Mouse (Mus musculus): ENCODE measurements around the gene Arsb. TPM values are rescaled to one million over a fixed set of nuclear protein-coding genes. Genes with fewer than 3 reads are reported as not detected.
A peak's percentile ranks its signal among the peaks of the same experiment; 100 is the strongest.

The Arsb gene
- polyA plus RNA-seq, 1 experiment from 2014 or later: 11.9 TPM

GRCm38 (mm10) chr13:93761831-93762230 is 9.6 kb upstream of the Arsb start:
- Histone ChIP-seq H3K4me1 (no peaks in the 10 kb centered on the region), H3K9ac (no peak overlapping the region), H3K9me3 (no peaks in the 10 kb centered on the region), H3K36me3 (no peaks in the 10 kb centered on the region), H3K27ac (no peak overlapping the region), H3K4me3 (no peak overlapping the region), H3K4me2 (no peak overlapping the region), H3K27me3 (no peaks in the 10 kb centered on the region)
- ATAC-seq (ENCODE audit: insufficient number of reproducible peaks, insufficient read depth, low FRiP score, low TSS enrichment, low read depth): no peak
- WGBS: 95% methylated on average over 8 of the region's 8 CpGs

GRCm38 (mm10) chr13:93762879-93763278 is 8.6 kb upstream of the Arsb start:
- Histone ChIP-seq H3K27ac (no peak overlapping the region), H3K9ac (no peak overlapping the region), H3K36me3 (no peaks in the 10 kb centered on the region), H3K4me1 (no peaks in the 10 kb centered on the region), H3K4me3 (no peak overlapping the region), H3K27me3 (no peaks in the 10 kb centered on the region), H3K4me2 (no peak overlapping the region), H3K9me3 (no peaks in the 10 kb centered on the region)
- WGBS: 72% methylated on average over 3 of the region's 3 CpGs
- no peak for ATAC-seq (ENCODE audit: insufficient number of reproducible peaks, insufficient read depth, low FRiP score, low TSS enrichment, low read depth)

- Histone ChIP-seq H3K9me3 (no peaks in the 10 kb centered on the region), H3K4me2 (no peak overlapping the region), H3K4me3 (no peak overlapping the region), H3K4me1 (no peaks in the 10 kb centered on the region), H3K9ac (no peak overlapping the region), H3K36me3 (no peaks in the 10 kb centered on the region), H3K27ac (no peak overlapping the region), H3K27me3 (no peaks in the 10 kb centered on the region)
- 90% methylated on average over 13 of the region's 13 CpGs for WGBS
- ATAC-seq (ENCODE audit: insufficient number of reproducible peaks, insufficient read depth, low FRiP score, low TSS enrichment, low read depth): no peak
Observed at GRCm38 (mm10) chr13:93764321-93764973, 7.0 kb upstream of the Arsb start.

- Histone ChIP-seq H3K27ac (peak overlapping the region; percentile 83), H3K4me1 (peaks cover 20% of the 10 kb centered on the region), H3K36me3 (no peaks in the 10 kb centered on the region), H3K4me2 (peak overlapping the region; percentile 92), H3K27me3 (no peaks in the 10 kb centered on the region), H3K9me3 (no peaks in the 10 kb centered on the region), H3K9ac (peak overlapping the region; percentile 93), H3K4me3 (peak overlapping the region; percentile 71)
- no peak for ATAC-seq (ENCODE audit: insufficient number of reproducible peaks, insufficient read depth, low FRiP score, low TSS enrichment, low read depth)
- WGBS: 29% methylated on average over 9 of the region's 9 CpGs
Observed at GRCm38 (mm10) chr13:93771031-93771587, 321 bp upstream of the Arsb start.

- peak overlapping the region; percentile 93 for H3K9ac ChIP-seq
- H3K4me2 ChIP-seq: peak overlapping the region; percentile 92
- peaks cover 20% of the 10 kb centered on the region for H3K4me1 ChIP-seq
- peak overlapping the region; percentile 83 for H3K27ac ChIP-seq
- 25% methylated on average over 8 of the region's 8 CpGs for WGBS
- H3K36me3 ChIP-seq: no peaks in the 10 kb centered on the region
- peak overlapping the region; percentile 71 for H3K4me3 ChIP-seq
- 0 out of 2 replicates have a peak, but pooled peaks have one; percentile 16 for ATAC-seq (ENCODE audit: insufficient number of reproducible peaks, insufficient read depth, low FRiP score, low TSS enrichment, low read depth)
- no peaks in the 10 kb centered on the region for H3K9me3 ChIP-seq
- H3K27me3 ChIP-seq: no peaks in the 10 kb centered on the region
Observed at GRCm38 (mm10) chr13:93772279-93772636, 828 bp downstream of the Arsb start.

- WGBS: 76% methylated on average over 7 of the region's 7 CpGs
- Histone ChIP-seq H3K27ac (no peak overlapping the region), H3K27me3 (no peaks in the 10 kb centered on the region), H3K9ac (no peak overlapping the region), H3K4me3 (peak overlapping the region; percentile 71), H3K4me1 (peaks cover 20% of the 10 kb centered on the region), H3K9me3 (no peaks in the 10 kb centered on the region), H3K4me2 (peak overlapping the region; percentile 92), H3K36me3 (no peaks in the 10 kb centered on the region)
- no peak for ATAC-seq (ENCODE audit: insufficient number of reproducible peaks, insufficient read depth, low FRiP score, low TSS enrichment, low read depth)
Observed at GRCm38 (mm10) chr13:93772861-93773260, 1.4 kb downstream of the Arsb start.

GRCm38 (mm10) chr13:93773704-93774315 is 2.4 kb downstream of the Arsb start:
- WGBS: 44% methylated on average over 7 of the region's 7 CpGs
- no peaks in the 10 kb centered on the region for H3K27me3 ChIP-seq
- no peaks in the 10 kb centered on the region for H3K9me3 ChIP-seq
- H3K36me3 ChIP-seq: no peaks in the 10 kb centered on the region
- H3K4me3 ChIP-seq: no peak overlapping the region
- no peak for ATAC-seq (ENCODE audit: insufficient number of reproducible peaks, insufficient read depth, low FRiP score, low TSS enrichment, low read depth)
- H3K4me2 ChIP-seq: peak overlapping the region; percentile 3; the same call in 1 of the 2 replicates
- peaks cover 20% of the 10 kb centered on the region for H3K4me1 ChIP-seq
- no peak overlapping the region for H3K27ac ChIP-seq
- no peak overlapping the region for H3K9ac ChIP-seq

GRCm38 (mm10) chr13:93782823-93783222 is 11.4 kb downstream of the Arsb start:
- Histone ChIP-seq H3K9ac (no peak overlapping the region), H3K4me3 (no peak overlapping the region), H3K27ac (no peak overlapping the region), H3K4me1 (peaks cover 10% of the 10 kb centered on the region), H3K4me2 (no peak overlapping the region), H3K36me3 (no peaks in the 10 kb centered on the region), H3K9me3 (peaks cover 3% of the 10 kb centered on the region; the same call in 1 of the 2 replicates), H3K27me3 (no peaks in the 10 kb centered on the region)
- WGBS: 91% methylated on average over 5 of the region's 5 CpGs
- ATAC-seq (ENCODE audit: insufficient number of reproducible peaks, insufficient read depth, low FRiP score, low TSS enrichment, low read depth): no peak

DNA sequence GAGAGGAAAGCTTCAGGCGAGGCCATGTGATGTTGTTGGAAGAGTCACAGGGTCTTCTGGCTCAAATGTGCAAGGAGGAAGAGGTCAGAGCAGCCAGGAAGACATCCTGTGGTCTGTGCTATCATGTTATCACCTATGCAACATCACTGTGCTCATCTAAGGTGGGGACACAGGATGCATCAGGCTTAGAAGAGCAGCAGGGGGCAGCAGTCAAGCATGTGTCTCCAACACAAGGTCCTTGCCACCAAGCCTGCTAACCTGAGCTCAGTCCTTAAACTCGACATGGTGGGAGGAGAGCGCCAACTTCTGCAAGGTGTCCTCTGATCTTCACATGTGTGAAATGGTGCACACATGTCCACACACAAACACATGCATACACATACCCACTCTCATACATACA is 13.9 kb downstream of the Arsb start:
- no peaks in the 10 kb centered on the region for H3K27me3 ChIP-seq
- H3K9ac ChIP-seq: no peak overlapping the region
- H3K4me2 ChIP-seq: no peak overlapping the region
- ATAC-seq (ENCODE audit: insufficient number of reproducible peaks, insufficient read depth, low FRiP score, low TSS enrichment, low read depth): no peak
- peaks cover 10% of the 10 kb centered on the region for H3K4me1 ChIP-seq
- no peak overlapping the region for H3K4me3 ChIP-seq
- no peak overlapping the region for H3K27ac ChIP-seq
- H3K9me3 ChIP-seq: peaks cover 3% of the 10 kb centered on the region; the same call in 1 of the 2 replicates
- 60% methylated on average over 3 of the region's 3 CpGs for WGBS
- no peaks in the 10 kb centered on the region for H3K36me3 ChIP-seq

GRCm38 (mm10) chr13:93786051-93786450 is 14.6 kb downstream of the Arsb start:
- no peaks in the 10 kb centered on the region for H3K36me3 ChIP-seq
- H3K9ac ChIP-seq: no peak overlapping the region
- WGBS: 83% methylated on average over 2 of the region's 2 CpGs
- H3K27me3 ChIP-seq: no peaks in the 10 kb centered on the region
- peaks cover 10% of the 10 kb centered on the region for H3K4me1 ChIP-seq
- ATAC-seq (ENCODE audit: insufficient number of reproducible peaks, insufficient read depth, low FRiP score, low TSS enrichment, low read depth): no peak
- peaks cover 3% of the 10 kb centered on the region; the same call in 1 of the 2 replicates for H3K9me3 ChIP-seq
- no peak overlapping the region for H3K4me3 ChIP-seq
- no peak overlapping the region for H3K27ac ChIP-seq
- no peak overlapping the region for H3K4me2 ChIP-seq

- ATAC-seq (ENCODE audit: insufficient number of reproducible peaks, insufficient read depth, low FRiP score, low TSS enrichment, low read depth): no peak
- H3K27me3 ChIP-seq: no peaks in the 10 kb centered on the region
- 0 out of 2 replicates have a peak overlapping the region, but pooled peaks have one; percentile 7 for H3K27ac ChIP-seq
- H3K9ac ChIP-seq: no peak overlapping the region
- no peaks in the 10 kb centered on the region for H3K9me3 ChIP-seq
- peaks cover 10% of the 10 kb centered on the region for H3K4me1 ChIP-seq
- no peak overlapping the region for H3K4me3 ChIP-seq
- 42% methylated on average over 8 of the region's 8 CpGs for WGBS
- H3K4me2 ChIP-seq: no peak overlapping the region
- no peaks in the 10 kb centered on the region for H3K36me3 ChIP-seq
Observed at GRCm38 (mm10) chr13:93787647-93788046, 16.2 kb downstream of the Arsb start.
